Mouse (Mus musculus) heart, embryonic 15.5 days (tissue): ENCODE data around the gene Ankrd23. TPM values are rescaled to one million over a fixed set of nuclear protein-coding genes. Genes with fewer than 3 reads are reported as not detected.

Experiments
- ATAC-seq: fragments of 200-750 bp; cut with Nextera tagmentation; replicated peaks from 2 replicates; pipeline ENCODE4 v1.8.0; 2017; ENCODE audit warnings: low read depth, moderate TSS enrichment; ENCODE audit not compliant: insufficient number of reproducible peaks, insufficient read depth, low FRiP score
- H3K27ac ChIP-seq: fragments of 300-500 bp; sonication (generic); 2 replicates; pipeline ENCODE4 v1.5.1; 2015; ENCODE audit warnings: mild to moderate bottlenecking, inconsistent platforms
- H3K27me3 ChIP-seq: fragments of 300-500 bp; sonication (generic); 2 replicates; pipeline ENCODE4 v1.6.1; 2015; ENCODE audit warnings: inconsistent platforms
- H3K36me3 ChIP-seq: fragments of 300-500 bp; sonication (generic); 2 replicates; pipeline ENCODE4 v1.6.1; 2015; ENCODE audit warnings: mild to moderate bottlenecking, inconsistent platforms
- H3K4me1 ChIP-seq: fragments of 300-500 bp; sonication (generic); replicated peaks from 2 replicates; pipeline ENCODE4 v1.6.1; 2015; ENCODE audit warnings: inconsistent platforms
- H3K4me2 ChIP-seq: fragments of 300-500 bp; sonication (generic); 2 replicates; pipeline ENCODE4 v1.6.1; 2015; ENCODE audit warnings: inconsistent platforms, mild to moderate bottlenecking, moderate library complexity
- H3K4me3 ChIP-seq: fragments of 300-500 bp; sonication (generic); 2 replicates; pipeline ENCODE4 v1.5.1; 2015; ENCODE audit warnings: mild to moderate bottlenecking, inconsistent platforms
- H3K9ac ChIP-seq: fragments of 300-500 bp; sonication (generic); 2 replicates; pipeline ENCODE4 v1.6.1; 2015; ENCODE audit warnings: mild to moderate bottlenecking, inconsistent platforms
- H3K9me3 ChIP-seq: fragments of 300-500 bp; sonication (generic); replicated peaks from 2 replicates; pipeline ENCODE4 v1.6.1; 2016; ENCODE audit warnings: inconsistent platforms
- WGBS: fragments of 180-500 bp; shearing (Covaris S2); methylation state at CpG from one replicate; pipeline ENCODE4 v1.1.7; 2015; ENCODE audit warnings: mixed read lengths; 5-methylcytosine and 5-hydroxymethylcytosine counted together
- polyA plus RNA-seq: library from polyadenylated mRNA; unstranded; fragments of >200 nt; fragmentation: Nextera tagmentation; extraction: Ambion mirVana; gene quantifications from 2 replicates; pipeline ENCODE4 v1.2.1, GENCODE M21; 2015

Gene Ankrd23
- polyA plus RNA-seq, 1 experiment from 2014 or later, result 26.7 TPM

GRCm38 (mm10) chr1:36563197-36563596 is 26.5 kb upstream of the Ankrd23 start:
- H3K9ac ChIP-seq, result no peak overlapping the region
- no peak overlapping the region for H3K4me3 ChIP-seq
- peaks cover 56% of the 10 kb centered on the region for H3K4me1 ChIP-seq
- no peaks in the 10 kb centered on the region for H3K36me3 ChIP-seq
- 75% methylated on average over 2 of the region's 2 CpGs for WGBS
- no peak overlapping the region for H3K27ac ChIP-seq
- no peak overlapping the region for H3K4me2 ChIP-seq
- H3K9me3 ChIP-seq, result no peaks in the 10 kb centered on the region
- no peaks in the 10 kb centered on the region for H3K27me3 ChIP-seq
- no peak for ATAC-seq

GRCm38 (mm10) chr1:36562388-36562787 is 25.7 kb upstream of the Ankrd23 start:
- Histone ChIP-seq H3K4me2 (no peak overlapping the region), H3K27ac (no peak overlapping the region), H3K4me1 (peaks cover 54% of the 10 kb centered on the region), H3K9me3 (no peaks in the 10 kb centered on the region), H3K27me3 (no peaks in the 10 kb centered on the region), H3K4me3 (no peak overlapping the region), H3K9ac (no peak overlapping the region), H3K36me3 (no peaks in the 10 kb centered on the region)
- no peak for ATAC-seq
- WGBS, result 54% methylated on average over 4 of the region's 4 CpGs

GRCm38 (mm10) chr1:36560903-36561302 is 24.2 kb upstream of the Ankrd23 start:
- H3K36me3 ChIP-seq, result no peaks in the 10 kb centered on the region
- peaks cover 54% of the 10 kb centered on the region for H3K4me1 ChIP-seq
- H3K4me3 ChIP-seq, result no peak overlapping the region
- H3K4me2 ChIP-seq, result no peak overlapping the region
- no peaks in the 10 kb centered on the region for H3K9me3 ChIP-seq
- no peak overlapping the region for H3K9ac ChIP-seq
- H3K27me3 ChIP-seq, result no peaks in the 10 kb centered on the region
- ATAC-seq, result no peak
- 57% methylated on average over 6 of the region's 6 CpGs for WGBS
- no peak overlapping the region for H3K27ac ChIP-seq

- Histone ChIP-seq H3K4me2 (no peak overlapping the region), H3K27ac (0 out of 2 replicates have a peak overlapping the region, but pooled peaks have one; percentile 96), H3K27me3 (no peaks in the 10 kb centered on the region), H3K4me3 (no peak overlapping the region), H3K4me1 (peaks cover 64% of the 10 kb centered on the region), H3K36me3 (no peaks in the 10 kb centered on the region), H3K9me3 (no peaks in the 10 kb centered on the region), H3K9ac (no peak overlapping the region)
- ATAC-seq, result no peak
- WGBS, result 58% methylated on average over 5 of the region's 5 CpGs
Observed at GRCm38 (mm10) chr1:36559888-36560287, 23.2 kb upstream of the Ankrd23 start.

- no peaks in the 10 kb centered on the region for H3K9me3 ChIP-seq
- ATAC-seq, result no peak
- H3K36me3 ChIP-seq, result peaks cover 3% of the 10 kb centered on the region; the same call in 1 of the 2 replicates
- H3K4me3 ChIP-seq, result peak overlapping the region; percentile 68
- H3K4me1 ChIP-seq, result peaks cover 67% of the 10 kb centered on the region
- 9% methylated on average over 4 of the region's 4 CpGs for WGBS
- peak overlapping the region; percentile 96 for H3K27ac ChIP-seq
- H3K9ac ChIP-seq, result peak overlapping the region; percentile 96
- peak overlapping the region; percentile 88 for H3K4me2 ChIP-seq
- no peaks in the 10 kb centered on the region for H3K27me3 ChIP-seq
Observed at GRCm38 (mm10) chr1:36559256-36559655, 22.6 kb upstream of the Ankrd23 start.

GRCm38 (mm10) chr1:36558031-36558993 is 21.6 kb upstream of the Ankrd23 start, which contains the start of gene Sema4c:
Gene Sema4c, minus strand, starts transcription at chr1:36558349.
- Histone ChIP-seq H3K4me1 (peaks cover 69% of the 10 kb centered on the region), H3K9ac (peak within 1 kb of the TSS; percentile 96), H3K4me3 (peak within 1 kb of the TSS; percentile 68), H3K27me3 (no peaks in the 10 kb centered on the region), H3K27ac (peak within 1 kb of the TSS; percentile 96), H3K36me3 (peaks cover 13% of the 10 kb centered on the region; the same call in 1 of the 2 replicates), H3K9me3 (no peaks in the 10 kb centered on the region), H3K4me2 (peak within 1 kb of the TSS; percentile 88)
- ATAC-seq, result peak; percentile 54
- 1% methylated on average over 67 of the region's 69 CpGs for WGBS

- Histone ChIP-seq H3K4me3 (peak overlapping the region; percentile 68), H3K4me1 (peaks cover 61% of the 10 kb centered on the region), H3K9ac (peak overlapping the region; percentile 96), H3K27me3 (no peaks in the 10 kb centered on the region), H3K27ac (peak overlapping the region; percentile 96), H3K4me2 (peak overlapping the region; percentile 88), H3K9me3 (no peaks in the 10 kb centered on the region), H3K36me3 (peaks cover 21% of the 10 kb centered on the region)
- under 1% methylated on average over 48 of the region's 48 CpGs for WGBS
- ATAC-seq, result peak; percentile 78
Observed at GRCm38 (mm10) chr1:36557457-36558011, 20.9 kb upstream of the Ankrd23 start.

- Histone ChIP-seq H3K4me1 (peaks cover 54% of the 10 kb centered on the region), H3K9me3 (no peaks in the 10 kb centered on the region), H3K27ac (peak overlapping the region; percentile 96), H3K36me3 (peaks cover 28% of the 10 kb centered on the region), H3K4me3 (peak overlapping the region; percentile 68), H3K9ac (peak overlapping the region; percentile 96), H3K4me2 (peak overlapping the region; percentile 88), H3K27me3 (no peaks in the 10 kb centered on the region)
- WGBS, result under 1% methylated on average over 52 of the region's 52 CpGs
- ATAC-seq, result peak; percentile 71
Observed at GRCm38 (mm10) chr1:36556553-36557456, 20.1 kb upstream of the Ankrd23 start.

- Histone ChIP-seq H3K4me3 (peak overlapping the region; percentile 68), H3K27ac (peak overlapping the region; percentile 96), H3K27me3 (no peaks in the 10 kb centered on the region), H3K4me2 (peak overlapping the region; percentile 88), H3K9me3 (no peaks in the 10 kb centered on the region), H3K4me1 (peaks cover 47% of the 10 kb centered on the region), H3K36me3 (peaks cover 37% of the 10 kb centered on the region), H3K9ac (peak overlapping the region; percentile 96)
- WGBS, result 8% methylated on average over 8 of the region's 8 CpGs
- no peak for ATAC-seq
Observed at GRCm38 (mm10) chr1:36555798-36556395, 19.2 kb upstream of the Ankrd23 start.

- no peaks in the 10 kb centered on the region for H3K9me3 ChIP-seq
- peak overlapping the region; percentile 88 for H3K4me2 ChIP-seq
- no peak for ATAC-seq
- H3K27me3 ChIP-seq, result no peaks in the 10 kb centered on the region
- peaks cover 47% of the 10 kb centered on the region for H3K36me3 ChIP-seq
- H3K27ac ChIP-seq, result peak overlapping the region; percentile 60
- H3K4me1 ChIP-seq, result peaks cover 43% of the 10 kb centered on the region
- 67% methylated on average over 21 of the region's 21 CpGs for WGBS
- H3K9ac ChIP-seq, result peak overlapping the region; percentile 96; the same call in 1 of the 2 replicates
- peak overlapping the region; percentile 68 for H3K4me3 ChIP-seq
Observed at GRCm38 (mm10) chr1:36554633-36555399, 18.1 kb upstream of the Ankrd23 start.
